Mouse (Mus musculus): ENCODE data around the gene Samd5.

Gene Samd5

DNA sequence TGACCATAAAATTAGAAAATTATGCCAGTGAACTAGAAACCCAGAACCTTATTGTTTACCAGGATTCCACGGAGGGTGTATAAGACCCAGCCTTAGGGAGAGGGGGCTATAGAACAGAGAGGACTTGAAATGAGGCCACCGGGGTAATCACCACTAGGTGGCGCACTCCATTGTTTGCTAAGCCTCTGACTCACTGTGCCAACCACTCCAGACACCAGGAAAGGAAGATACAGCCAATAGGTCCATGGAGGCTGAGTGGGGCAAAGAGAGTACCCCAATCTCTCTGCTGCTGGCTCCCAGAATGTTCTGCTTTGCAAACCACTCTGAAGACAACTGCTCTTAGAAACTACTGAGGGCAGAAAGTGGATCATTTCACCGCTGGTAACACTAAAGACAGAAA, 99.4 kb downstream of the Samd5 start:
- peak; percentile 71 for DNase-seq (ENCODE audit: low read depth, low spot score)

- no peak for DNase-seq (ENCODE audit: low read depth, low spot score)
These were observed 100.9 kb downstream of the Samd5 start for GRCm38 (mm10) chr10:9574135-9574534.

All from ZHBTc4 (cell line).